Comparison of ENCODE assay signal across 8 mouse cellular contexts in the genomic region with DNA sequence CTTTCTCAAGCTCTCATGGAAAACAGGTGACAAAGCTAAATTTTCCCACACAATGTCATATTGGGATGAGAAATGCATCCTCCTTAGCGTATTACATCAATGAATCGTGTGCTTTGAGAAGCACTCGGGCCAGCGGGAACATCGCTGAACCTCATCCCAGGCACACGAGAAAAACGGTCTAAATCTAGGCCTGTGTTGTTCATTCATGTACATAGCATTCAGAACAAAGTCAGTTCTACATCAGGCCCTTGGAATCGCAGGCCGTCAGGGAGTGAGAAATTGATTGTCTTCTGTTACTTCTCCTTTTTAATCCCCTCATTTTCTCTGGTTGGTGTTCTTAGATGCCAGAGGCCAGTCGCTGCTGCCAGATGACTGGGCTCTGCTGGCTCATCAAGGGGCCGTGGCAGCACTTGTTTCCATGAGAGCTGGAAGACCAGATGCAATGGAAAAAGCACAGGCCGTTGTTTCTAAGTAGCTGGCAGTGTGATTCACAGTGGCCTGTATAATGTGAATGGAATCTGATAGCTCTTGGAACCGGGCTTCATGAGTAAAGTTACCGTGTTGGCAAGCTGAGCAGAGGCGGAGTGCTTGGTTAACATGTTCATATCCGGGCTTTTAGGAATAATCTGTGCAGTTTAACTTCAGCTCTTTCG.
DNase-seq lines count a peak whose midpoint lies in the region; ATAC-seq and TF ChIP-seq lines count a peak whose summit lies in the region.

No protein-coding gene starts in this region.

- H3ac ChIP-seq in myocyte (ENCODE audit: control insufficient read depth, insufficient read length), result no peak overlapping the region

- DNase-seq in lung, adult 18-20 months, result peak; percentile 15 to 29
- no peak for DNase-seq in lung, adult 2 months
- DNase-seq in brain, embryonic 18.5 days (ENCODE audit: low read depth, low spot score), result peak; percentile 56
- no peak for DNase-seq in retina, embryonic 14.5 days (ENCODE audit: low spot score)
- no peak for DNase-seq in B cell, adult 2 months
- no peak for DNase-seq in left cerebral cortex, adult 2 months (ENCODE audit: extremely low spot score in 1 of 2, low spot score in 2 of 2)

- no peak for TF ChIP-seq POLR2A in lung, adult 2 months (IDR thresholded peaks at IDR 0.05; ENCODE audit: borderline replicate concordance, extremely low read depth, low read depth, low read length)
- no peak for TF ChIP-seq POLR2A in myocyte (IDR thresholded peaks at IDR 0.05; ENCODE audit: insufficient read length, low read depth)

- H3K4me2 ChIP-seq in heart, embryonic 12.5 days, result no peak overlapping the region
- H3K4me2 ChIP-seq in myocyte (ENCODE audit: low read depth), result peak overlapping the region; percentile 54

- no peaks in the 10 kb centered on the region for H3K79me2 ChIP-seq in myocyte (ENCODE audit: control insufficient read depth, insufficient read depth)

- H3K36me3 ChIP-seq in heart, embryonic 12.5 days, result no peaks in the 10 kb centered on the region
- H3K36me3 ChIP-seq in myocyte (ENCODE audit: control insufficient read depth, insufficient read depth), result no peaks in the 10 kb centered on the region

- ATAC-seq in heart, embryonic 12.5 days (ENCODE audit: insufficient number of reproducible peaks, low FRiP score), result peak; percentile 29; the same call in 1 of the 2 replicates

- H3K4me3 ChIP-seq in lung, adult 2 months (replicated peaks; ENCODE audit: extremely low read depth, low read depth, low read length), result no peak overlapping the region
- H3K4me3 ChIP-seq in heart, embryonic 12.5 days, result no peak overlapping the region
- H3K4me3 ChIP-seq in myocyte, result no peak overlapping the region
- H3K4me3 ChIP-seq in left cerebral cortex, adult 2 months, result no peak overlapping the region

- H3K9me3 ChIP-seq in heart, embryonic 12.5 days (replicated peaks), result no peaks in the 10 kb centered on the region; the same call in 1 of the 2 replicates

- intact Hi-C loops in left cerebral cortex, adult 2 months (cut with DNase I), result no loop called here

- whole genome bisulfite sequencing in lung, adult 2 months, result 67% methylated on average over 17 of the region's 17 CpGs
- 74% methylated on average over 17 of the region's 17 CpGs for WGBS in heart, embryonic 12.5 days

- no peaks in the 10 kb centered on the region for H3K27me3 ChIP-seq in heart, embryonic 12.5 days (replicated peaks)
- H3K27me3 ChIP-seq in myocyte (ENCODE audit: control insufficient read depth, insufficient read depth, insufficient read length), result no peaks in the 10 kb centered on the region

- no peaks in the 10 kb centered on the region for H3K4me1 ChIP-seq in lung, adult 2 months (ENCODE audit: control insufficient read depth, insufficient read depth, low read length)
- H3K4me1 ChIP-seq in heart, embryonic 12.5 days (replicated peaks), result 0 out of 2 replicates have a peak, but pooled peaks cover 5% of the 10 kb centered on the region

- TF ChIP-seq CTCF in lung, adult 2 months (IDR thresholded peaks at IDR 0.05; ENCODE audit: insufficient read depth, low read length), result no peak
- no peak for TF ChIP-seq CTCF in left cerebral cortex, adult 2 months (IDR thresholded peaks at IDR 0.05)

- peak overlapping the region; percentile 54 for H3K27ac ChIP-seq in heart, embryonic 12.5 days (ENCODE audit: poor library complexity, severe bottlenecking)
- no peak overlapping the region; the same call in 1 of the 2 replicates for H3K27ac ChIP-seq in left cerebral cortex, adult 2 months

- no peak overlapping the region for H3K9ac ChIP-seq in heart, embryonic 12.5 days

TF ChIP-seq in myocyte, 11 proteins besides CTCF, POLR2A, EP300 and RAD21:
- TF ChIP-seq MYOG (IDR thresholded peaks at IDR 0.05; ENCODE audit: control insufficient read depth in 1 of 3, insufficient read depth in 1 of 3, insufficient read length in 2 of 3, low read depth in 2 of 3) (no peak), CEBPB (IDR thresholded peaks at IDR 0.05; ENCODE audit: insufficient read depth, poor library complexity, severe bottlenecking) (no peak), POLR2AphosphoS2 (IDR thresholded peaks at IDR 0.05; ENCODE audit: insufficient read length, low read depth) (no peak), MAX (IDR thresholded peaks at IDR 0.05; ENCODE audit: low read depth) (no peak), REST (IDR thresholded peaks at IDR 0.05; ENCODE audit: insufficient read depth, insufficient read length) (no peak), MYOD1 (IDR thresholded peaks at IDR 0.05; ENCODE audit: control insufficient read depth in 1 of 3, insufficient read length in 2 of 3, low read depth in 2 of 3) (no peak), SRF (IDR thresholded peaks at IDR 0.05; ENCODE audit: control insufficient read depth, insufficient read length, low read depth) (no peak), TCF12 (IDR thresholded peaks at IDR 0.05; ENCODE audit: insufficient read depth, poor library complexity, severe bottlenecking) (no peak)

Comparison
In these comparisons a context has a peak if more than half of its experiments do, and no peak if none do; other contexts are left out.
1. DNase-seq: peak in lung, adult 18-20 months (2 of 2) and brain, embryonic 18.5 days (single experiment); none in lung, adult 2 months (single experiment), retina, embryonic 14.5 days (single experiment), B cell, adult 2 months (0 of 2) and left cerebral cortex, adult 2 months (0 of 2).